Mouse (Mus musculus): ENCODE measurements around the gene Rpl18. TPM values are rescaled to one million over a fixed set of nuclear protein-coding genes. Genes with fewer than 3 reads are reported as not detected.

Gene Rpl18
- polyA plus RNA-seq, 1 experiment from 2014 or later = 520 TPM

DNA sequence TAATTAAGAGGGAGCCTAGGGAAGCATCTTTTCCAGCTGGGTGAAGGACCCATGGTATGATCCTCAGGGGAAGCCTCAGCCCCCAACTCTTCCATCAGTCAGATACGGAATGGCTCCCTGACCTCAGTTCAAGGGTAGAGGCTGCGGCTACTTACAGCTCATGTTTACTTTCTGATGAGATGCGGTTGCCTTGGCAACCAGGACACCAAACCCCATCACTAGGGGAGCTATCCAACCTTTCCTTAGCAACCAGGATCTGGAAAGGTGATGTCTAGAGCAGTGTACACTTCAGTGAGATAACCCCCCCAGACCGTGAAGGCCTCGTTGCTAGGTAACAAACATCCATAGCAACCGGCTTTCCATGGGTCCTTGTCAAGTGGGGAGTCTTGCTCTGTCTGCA is 6.2 kb upstream of the Rpl18 start:
- H3K27me3 ChIP-seq (ENCODE audit: control insufficient read depth, insufficient read depth, low read length) = no peaks in the 10 kb centered on the region
- H3K9ac ChIP-seq (ENCODE audit: low read length) = no peak overlapping the region
- no peak overlapping the region for H3K27ac ChIP-seq (ENCODE audit: low read length)
- no peak overlapping the region for H3K4me3 ChIP-seq (ENCODE audit: low read length)
- H3K4me2 ChIP-seq (ENCODE audit: low read depth, low read length) = no peak overlapping the region
- H3K4me1 ChIP-seq (ENCODE audit: control insufficient read depth, insufficient read depth, low read length) = peaks cover 33% of the 10 kb centered on the region
- no peaks in the 10 kb centered on the region for H3K9me3 ChIP-seq (replicated peaks; ENCODE audit: control insufficient read depth, low read length)
- H3K36me3 ChIP-seq (ENCODE audit: control insufficient read depth, insufficient read depth) = peaks cover 24% of the 10 kb centered on the region
- ATAC-seq (replicated peaks; ENCODE audit: extremely low read depth, insufficient read depth, low FRiP score) = no peak
- WGBS = 44% methylated on average over 6 of the region's 6 CpGs

DNA sequence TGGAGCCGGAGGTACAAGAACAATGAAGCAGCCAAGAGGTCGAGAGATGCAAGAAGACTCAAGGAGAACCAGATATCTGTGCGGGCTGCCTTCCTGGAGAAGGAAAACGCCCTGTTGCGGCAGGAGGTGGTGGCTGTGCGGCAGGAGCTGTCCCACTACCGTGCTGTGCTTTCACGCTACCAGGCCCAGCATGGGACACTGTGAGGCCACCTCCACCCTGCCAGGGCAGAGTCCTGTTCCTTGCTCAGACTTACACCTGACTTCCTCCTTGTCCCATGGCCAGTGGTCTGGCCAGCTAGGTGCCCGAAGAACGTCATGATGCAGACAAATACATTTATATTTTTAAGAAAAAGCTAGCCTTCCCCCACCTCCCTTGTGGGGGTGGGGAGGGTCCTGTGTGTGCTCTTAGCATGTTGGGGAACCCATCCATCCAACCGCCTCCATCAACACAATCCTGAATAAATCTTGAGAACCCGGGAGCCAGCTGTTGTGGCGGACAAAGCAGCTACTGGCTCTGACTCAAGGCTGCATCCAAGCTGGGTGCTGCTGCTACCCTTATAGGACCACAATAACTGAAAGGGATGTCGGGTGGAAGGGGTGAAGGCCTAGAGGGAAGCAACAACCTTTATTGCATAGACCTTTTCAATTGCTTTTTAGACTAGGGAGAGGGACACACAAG is 5.4 kb upstream of the Rpl18 start:
- Histone ChIP-seq H3K27me3 (ENCODE audit: control insufficient read depth, insufficient read depth, low read length) (no peaks in the 10 kb centered on the region), H3K9me3 (replicated peaks; ENCODE audit: control insufficient read depth, low read length) (no peaks in the 10 kb centered on the region), H3K36me3 (ENCODE audit: control insufficient read depth, insufficient read depth) (peaks cover 24% of the 10 kb centered on the region), H3K9ac (ENCODE audit: low read length) (no peak overlapping the region), H3K27ac (ENCODE audit: low read length) (no peak overlapping the region), H3K4me2 (ENCODE audit: low read depth, low read length) (no peak overlapping the region), H3K4me3 (ENCODE audit: low read length) (no peak overlapping the region), H3K4me1 (ENCODE audit: control insufficient read depth, insufficient read depth, low read length) (peaks cover 38% of the 10 kb centered on the region)
- 68% methylated on average over 14 of the region's 14 CpGs for WGBS
- ATAC-seq (replicated peaks; ENCODE audit: extremely low read depth, insufficient read depth, low FRiP score) = no peak

DNA sequence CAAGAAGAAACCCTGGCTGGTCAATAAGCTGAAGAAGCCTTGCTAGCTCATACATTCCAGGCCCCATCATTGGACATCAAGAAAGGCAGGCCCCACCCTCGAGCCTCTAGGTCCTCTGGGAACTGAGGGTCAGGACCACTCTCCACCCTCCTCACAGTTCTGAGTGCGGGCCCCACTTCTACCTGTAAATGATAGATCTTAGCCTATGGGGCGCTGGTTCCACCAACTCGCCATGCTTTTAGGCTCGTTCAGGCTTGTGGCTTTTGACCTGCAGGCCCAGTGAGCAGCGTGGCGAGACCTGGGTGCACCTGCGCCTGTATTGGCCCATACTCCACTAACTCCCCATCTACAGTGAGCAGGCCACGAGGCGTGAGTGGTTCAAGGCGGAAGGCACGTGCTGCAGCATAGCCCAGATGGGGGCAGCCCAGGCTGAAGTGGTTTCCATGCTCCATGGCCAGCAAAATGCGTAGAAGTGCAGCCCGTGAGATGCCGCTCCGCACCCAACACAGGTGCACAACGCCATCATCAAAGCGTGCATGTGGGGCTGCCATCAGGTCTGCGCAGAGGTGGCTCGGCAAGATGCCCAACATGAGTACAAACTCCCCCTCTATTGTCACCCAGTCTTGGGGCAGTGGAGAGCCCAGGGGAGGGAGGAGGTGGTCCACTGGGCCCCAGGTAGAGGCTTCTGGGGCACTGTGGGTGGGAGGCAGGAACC is 4.6 kb upstream of the Rpl18 start:
- Histone ChIP-seq H3K9me3 (replicated peaks; ENCODE audit: control insufficient read depth, low read length) (no peaks in the 10 kb centered on the region), H3K27ac (ENCODE audit: low read length) (no peak overlapping the region)

DNA sequence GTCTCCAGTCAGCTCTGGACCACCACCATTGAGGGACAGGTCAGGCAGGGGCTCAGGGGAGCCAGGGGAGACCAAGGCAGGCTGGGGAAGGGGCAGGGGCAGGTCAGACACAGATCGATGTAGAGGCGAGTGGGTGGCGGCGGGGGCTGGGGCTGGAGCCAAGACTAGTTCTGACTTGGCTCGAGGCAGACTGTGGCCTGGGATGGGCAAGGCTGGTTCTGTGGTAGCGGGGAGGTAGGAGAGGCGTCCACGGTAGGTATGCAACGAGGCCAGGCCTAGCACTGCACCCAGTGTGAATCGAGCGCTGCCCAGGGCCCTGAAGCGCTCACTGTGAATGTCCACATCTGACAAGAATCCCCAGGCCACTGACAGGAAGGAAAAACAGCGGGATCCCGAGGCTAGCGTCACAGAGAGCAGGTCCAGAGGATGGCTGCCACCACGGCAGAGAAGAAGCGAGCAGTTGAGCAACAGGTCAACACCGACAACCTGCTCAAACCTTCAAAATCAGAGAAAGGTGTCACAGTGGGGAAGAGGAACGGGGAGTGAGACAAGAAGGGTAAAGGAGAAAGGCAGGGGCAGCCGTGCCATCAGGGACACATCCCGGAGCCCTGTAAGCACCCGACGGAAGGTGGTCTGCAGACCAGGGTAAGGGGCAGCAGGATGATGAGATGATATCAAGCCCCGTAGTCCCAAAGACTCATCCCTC is 3.8 kb upstream of the Rpl18 start:
- peaks cover 39% of the 10 kb centered on the region for H3K4me1 ChIP-seq (ENCODE audit: control insufficient read depth, insufficient read depth, low read length)
- WGBS = 88% methylated on average over 24 of the region's 24 CpGs
- no peaks in the 10 kb centered on the region for H3K9me3 ChIP-seq (replicated peaks; ENCODE audit: control insufficient read depth, low read length)
- peaks cover 24% of the 10 kb centered on the region for H3K36me3 ChIP-seq (ENCODE audit: control insufficient read depth, insufficient read depth)
- no peak overlapping the region for H3K27ac ChIP-seq (ENCODE audit: low read length)
- no peak overlapping the region for H3K4me2 ChIP-seq (ENCODE audit: low read depth, low read length)
- no peaks in the 10 kb centered on the region for H3K27me3 ChIP-seq (ENCODE audit: control insufficient read depth, insufficient read depth, low read length)
- no peak for ATAC-seq (replicated peaks; ENCODE audit: extremely low read depth, insufficient read depth, low FRiP score)
- H3K9ac ChIP-seq (ENCODE audit: low read length) = no peak overlapping the region
- no peak overlapping the region for H3K4me3 ChIP-seq (ENCODE audit: low read length)

More for the DNA sequence above, 4.6 kb upstream of the Rpl18 start:
- H3K36me3 ChIP-seq (ENCODE audit: control insufficient read depth, insufficient read depth) = peaks cover 24% of the 10 kb centered on the region
- no peak overlapping the region for H3K9ac ChIP-seq (ENCODE audit: low read length)
- 91% methylated on average over 20 of the region's 20 CpGs for WGBS
- H3K4me3 ChIP-seq (ENCODE audit: low read length) = no peak overlapping the region
- no peak for ATAC-seq (replicated peaks; ENCODE audit: extremely low read depth, insufficient read depth, low FRiP score)
- H3K27me3 ChIP-seq (ENCODE audit: control insufficient read depth, insufficient read depth, low read length) = no peaks in the 10 kb centered on the region
- peaks cover 39% of the 10 kb centered on the region for H3K4me1 ChIP-seq (ENCODE audit: control insufficient read depth, insufficient read depth, low read length)
- no peak overlapping the region for H3K4me2 ChIP-seq (ENCODE audit: low read depth, low read length)

DNA sequence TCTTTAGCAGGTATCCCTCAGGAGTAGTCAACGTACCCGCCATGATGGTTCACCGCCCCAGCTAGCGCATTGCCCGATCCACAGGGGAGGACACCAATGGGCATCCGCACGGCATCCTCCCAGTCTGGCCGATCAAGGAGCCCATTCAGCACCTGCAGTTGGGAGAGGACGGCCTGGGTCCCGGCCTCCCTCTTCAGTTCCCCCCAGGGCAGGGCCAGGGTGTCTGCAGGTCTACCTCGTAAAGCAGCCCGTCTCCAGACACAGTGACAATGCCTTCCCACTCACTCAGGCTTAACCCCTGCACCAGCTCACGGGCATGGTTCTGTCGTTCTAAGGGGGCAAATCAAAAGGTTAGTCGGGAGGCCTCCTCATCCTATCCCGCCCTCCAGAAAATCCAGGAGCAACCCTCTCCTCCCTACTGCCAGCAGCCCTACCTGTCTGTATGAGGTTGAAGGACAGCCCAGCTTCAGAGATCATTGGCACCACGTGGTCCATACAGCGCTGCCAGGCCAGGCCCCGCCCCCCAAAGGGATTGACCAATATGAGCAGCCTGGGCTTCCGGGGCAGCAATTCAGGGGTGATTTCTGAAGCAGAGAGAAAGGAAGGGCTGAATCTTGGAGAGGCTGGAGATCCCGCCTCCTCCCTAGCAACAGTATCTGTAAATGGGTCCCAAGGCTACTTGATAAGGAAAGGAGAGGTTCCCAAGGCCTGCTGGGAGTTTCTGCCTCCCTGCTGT is 3.1 kb upstream of the Rpl18 start:
- no peak overlapping the region for H3K27ac ChIP-seq (ENCODE audit: low read length)
- H3K9ac ChIP-seq (ENCODE audit: low read length) = no peak overlapping the region
- H3K36me3 ChIP-seq (ENCODE audit: control insufficient read depth, insufficient read depth) = peaks cover 24% of the 10 kb centered on the region
- no peak overlapping the region for H3K4me2 ChIP-seq (ENCODE audit: low read depth, low read length)
- peaks cover 42% of the 10 kb centered on the region for H3K4me1 ChIP-seq (ENCODE audit: control insufficient read depth, insufficient read depth, low read length)
- no peak overlapping the region for H3K4me3 ChIP-seq (ENCODE audit: low read length)
- 89% methylated on average over 21 of the region's 21 CpGs for WGBS
- H3K27me3 ChIP-seq (ENCODE audit: control insufficient read depth, insufficient read depth, low read length) = no peaks in the 10 kb centered on the region
- ATAC-seq (replicated peaks; ENCODE audit: extremely low read depth, insufficient read depth, low FRiP score) = no peak
- no peaks in the 10 kb centered on the region for H3K9me3 ChIP-seq (replicated peaks; ENCODE audit: control insufficient read depth, low read length)

DNA sequence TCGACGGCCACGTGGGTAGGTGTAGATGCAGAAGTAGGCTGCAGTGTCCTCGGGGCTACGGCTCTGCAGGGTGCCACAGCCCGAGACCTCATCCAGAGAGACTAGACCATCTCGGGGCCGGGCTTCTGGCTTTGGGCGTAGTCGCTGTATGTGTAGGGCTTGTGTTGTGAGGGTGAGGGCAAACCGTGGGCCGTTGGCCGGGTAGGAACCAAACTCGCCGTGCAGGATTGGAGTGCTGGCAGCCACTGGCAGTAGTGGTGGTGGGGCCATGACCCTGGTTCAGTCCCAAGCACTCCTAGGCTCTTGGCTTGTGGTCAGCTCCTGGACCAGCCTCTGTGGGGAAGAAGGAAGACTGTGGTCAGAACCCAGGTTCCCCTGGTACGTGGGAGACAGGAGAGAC is 1.9 kb upstream of the Rpl18 start:
- Histone ChIP-seq H3K27ac (ENCODE audit: low read length) (no peak overlapping the region), H3K4me2 (ENCODE audit: low read depth, low read length) (no peak overlapping the region), H3K36me3 (ENCODE audit: control insufficient read depth, insufficient read depth) (peaks cover 24% of the 10 kb centered on the region), H3K4me1 (ENCODE audit: control insufficient read depth, insufficient read depth, low read length) (peaks cover 30% of the 10 kb centered on the region), H3K27me3 (ENCODE audit: control insufficient read depth, insufficient read depth, low read length) (no peaks in the 10 kb centered on the region), H3K9me3 (replicated peaks; ENCODE audit: control insufficient read depth, low read length) (no peaks in the 10 kb centered on the region), H3K4me3 (ENCODE audit: low read length) (no peak overlapping the region), H3K9ac (ENCODE audit: low read length) (no peak overlapping the region)
- WGBS = 91% methylated on average over 16 of the region's 16 CpGs
- ATAC-seq (replicated peaks; ENCODE audit: extremely low read depth, insufficient read depth, low FRiP score) = no peak

DNA sequence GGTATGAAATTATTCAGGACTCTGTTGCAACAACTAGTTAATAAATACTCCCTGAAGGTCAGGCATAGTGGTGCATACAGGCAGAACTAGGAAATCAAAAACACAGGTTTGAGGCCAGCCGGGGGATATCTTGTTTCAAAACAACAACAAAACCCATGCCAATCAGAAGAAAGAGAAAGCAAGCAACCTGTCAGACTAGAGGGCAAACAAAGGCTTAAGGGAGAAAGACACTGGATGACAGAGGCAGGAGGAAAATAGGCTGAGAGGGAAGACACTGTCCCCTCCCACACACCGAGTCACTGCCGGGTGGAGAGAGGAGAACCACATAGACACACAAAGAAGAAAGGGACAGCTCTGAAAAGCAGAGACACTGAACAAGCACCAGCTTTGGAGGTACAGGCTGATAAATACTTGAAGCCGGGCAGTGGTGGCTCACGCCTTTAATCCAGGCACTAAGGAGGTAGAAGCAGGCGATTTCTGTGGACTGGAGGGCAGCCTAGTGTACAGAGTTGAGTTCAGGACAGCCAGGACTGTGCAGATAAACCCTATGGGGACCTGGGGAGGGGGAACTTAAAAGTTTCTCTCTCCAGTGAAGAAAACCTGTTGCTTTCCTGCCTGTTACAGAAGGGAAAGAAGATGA is 1.3 kb upstream of the Rpl18 start:
- Histone ChIP-seq H3K27ac (ENCODE audit: low read length) (no peak overlapping the region), H3K4me2 (ENCODE audit: low read depth, low read length) (peak overlapping the region; percentile 96), H3K4me3 (ENCODE audit: low read length) (peak overlapping the region; percentile 79), H3K4me1 (ENCODE audit: control insufficient read depth, insufficient read depth, low read length) (peaks cover 31% of the 10 kb centered on the region), H3K9ac (ENCODE audit: low read length) (peak overlapping the region; percentile 84), H3K27me3 (ENCODE audit: control insufficient read depth, insufficient read depth, low read length) (no peaks in the 10 kb centered on the region), H3K36me3 (ENCODE audit: control insufficient read depth, insufficient read depth) (peaks cover 24% of the 10 kb centered on the region), H3K9me3 (replicated peaks; ENCODE audit: control insufficient read depth, low read length) (no peaks in the 10 kb centered on the region)
- 80% methylated on average over 6 of the region's 6 CpGs for WGBS
- ATAC-seq (replicated peaks; ENCODE audit: extremely low read depth, insufficient read depth, low FRiP score) = no peak

DNA sequence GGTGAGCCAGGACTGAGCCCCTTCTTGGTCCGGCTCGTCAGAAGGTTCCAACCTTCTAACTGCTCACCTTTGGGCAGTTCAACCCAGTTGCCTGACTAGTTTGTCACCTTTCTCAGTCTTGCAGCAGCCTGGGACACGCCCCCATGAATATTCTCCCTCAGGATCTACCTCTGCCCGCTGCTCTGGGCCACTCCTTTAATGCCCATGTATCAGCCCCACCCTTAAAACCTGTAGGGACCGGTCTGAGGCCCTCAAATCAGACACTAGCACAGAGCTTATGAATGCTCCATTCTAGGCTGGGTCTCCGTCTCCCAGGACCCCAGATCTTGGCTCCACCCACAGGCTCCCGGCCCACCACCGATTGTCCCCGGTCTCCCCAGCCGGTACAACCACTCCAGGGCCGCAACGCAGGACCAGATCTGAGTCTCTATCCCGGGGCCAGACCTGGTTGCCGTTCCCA is 597 bp upstream of the Rpl18 start:
- no peaks in the 10 kb centered on the region for H3K9me3 ChIP-seq (replicated peaks; ENCODE audit: control insufficient read depth, low read length)
- H3K4me3 ChIP-seq (ENCODE audit: low read length) = peak overlapping the region; percentile 79
- H3K9ac ChIP-seq (ENCODE audit: low read length) = peak overlapping the region; percentile 84
- H3K27ac ChIP-seq (ENCODE audit: low read length) = peak overlapping the region; percentile 42
- H3K4me2 ChIP-seq (ENCODE audit: low read depth, low read length) = peak overlapping the region; percentile 96
- no peaks in the 10 kb centered on the region for H3K27me3 ChIP-seq (ENCODE audit: control insufficient read depth, insufficient read depth, low read length)
- H3K36me3 ChIP-seq (ENCODE audit: control insufficient read depth, insufficient read depth) = peaks cover 30% of the 10 kb centered on the region
- no peak for ATAC-seq (replicated peaks; ENCODE audit: extremely low read depth, insufficient read depth, low FRiP score)
- 9% methylated on average over 14 of the region's 14 CpGs for WGBS
- H3K4me1 ChIP-seq (ENCODE audit: control insufficient read depth, insufficient read depth, low read length) = peaks cover 38% of the 10 kb centered on the region

Data from heart, embryonic 16.5 days (tissue).